Mouse (Mus musculus) ES-Bruce4 (cell line): ENCODE measurements around the gene Cpsf6. TPM values are rescaled to one million over a fixed set of nuclear protein-coding genes. Genes with fewer than 3 reads are reported as not detected.

Experiments
- H3K27ac ChIP-seq: 2 replicates; pipeline ENCODE4 v1.5.1; 2012; ENCODE audit warnings: low read length, inconsistent platforms; ENCODE audit not compliant: insufficient read depth
- H3K27me3 ChIP-seq: 2 replicates; pipeline ENCODE4 v1.6.1; 2012; ENCODE audit warnings: mild to moderate bottlenecking, low read length, inconsistent platforms; ENCODE audit not compliant: control insufficient read depth, poor library complexity, insufficient read depth, severe bottlenecking
- H3K36me3 ChIP-seq: 2 replicates; pipeline ENCODE4 v1.6.1; 2012; ENCODE audit warnings: inconsistent platforms, mild to moderate bottlenecking, low read length, moderate library complexity; ENCODE audit not compliant: control insufficient read depth, poor library complexity, insufficient read depth, severe bottlenecking
- H3K4me1 ChIP-seq: one replicate; pipeline ENCODE4 v1.8.1; 2011; ENCODE audit warnings: low read length; ENCODE audit not compliant: control insufficient read depth, insufficient read depth
- H3K4me3 ChIP-seq: 2 replicates; pipeline ENCODE4 v1.5.1; 2011; ENCODE audit warnings: low read depth, mild to moderate bottlenecking, low read length
- H3K9ac ChIP-seq: 2 replicates; pipeline ENCODE4 v1.6.1; 2012; ENCODE audit warnings: low read depth, mild to moderate bottlenecking, inconsistent platforms; ENCODE audit not compliant: poor library complexity, severe bottlenecking
- H3K9me3 ChIP-seq: replicated peaks from 2 replicates; pipeline ENCODE4 v1.6.1; 2012; ENCODE audit warnings: mild to moderate bottlenecking, low read length, inconsistent platforms; ENCODE audit not compliant: control insufficient read depth, poor library complexity, insufficient read depth, severe bottlenecking
- CTCF ChIP-seq: IDR thresholded peaks from one replicate; pipeline ENCODE4 v1.8.1; 2011; ENCODE audit warnings: low read depth, low read length
- EP300 ChIP-seq: IDR thresholded peaks from 2 replicates; pipeline ENCODE4 v1.6.1; 2011; ENCODE audit warnings: low read depth, low read length; ENCODE audit not compliant: insufficient read depth
- POLR2A ChIP-seq: IDR thresholded peaks from one replicate; pipeline ENCODE4 v1.8.1; 2011; ENCODE audit warnings: low read length; ENCODE audit not compliant: insufficient read depth
- polyA plus RNA-seq: library from polyadenylated mRNA; stranded (reverse); fragments of >200 nt; gene quantifications from 2 replicates; pipeline ENCODE4 v1.2.4, GENCODE M21; 2011; ENCODE audit warnings: low read depth; ENCODE audit not compliant: missing spikeins, insufficient read depth, insufficient read length

Gene Cpsf6
- polyA plus RNA-seq, 1 experiment, result 205 TPM

- H3K9ac ChIP-seq, result no peak overlapping the region
- H3K4me1 ChIP-seq, result peaks cover 6% of the 10 kb centered on the region
- no peaks in the 10 kb centered on the region for H3K27me3 ChIP-seq
- H3K9me3 ChIP-seq, result no peaks in the 10 kb centered on the region
- no peak overlapping the region for H3K27ac ChIP-seq
- TF ChIP-seq CTCF (no peak), POLR2A (no peak), EP300 (no peak)
- H3K4me3 ChIP-seq, result no peak overlapping the region
- no peaks in the 10 kb centered on the region for H3K36me3 ChIP-seq
Observed at GRCm38 (mm10) chr10:117415364-117416057, 35.7 kb upstream of the Cpsf6 start.

- Histone ChIP-seq H3K27ac (no peak overlapping the region), H3K4me1 (peaks cover 6% of the 10 kb centered on the region), H3K36me3 (no peaks in the 10 kb centered on the region), H3K9ac (no peak overlapping the region), H3K4me3 (no peak overlapping the region), H3K27me3 (no peaks in the 10 kb centered on the region), H3K9me3 (no peaks in the 10 kb centered on the region)
- TF ChIP-seq POLR2A (no peak), EP300 (no peak), CTCF (no peak)
Observed at GRCm38 (mm10) chr10:117414726-117415125, 34.9 kb upstream of the Cpsf6 start.

GRCm38 (mm10) chr10:117413562-117414527 is 34.0 kb upstream of the Cpsf6 start:
- no peak overlapping the region for H3K9ac ChIP-seq

GRCm38 (mm10) chr10:117412474-117413057 is 32.8 kb upstream of the Cpsf6 start:
- Histone ChIP-seq H3K36me3 (no peaks in the 10 kb centered on the region), H3K4me3 (no peak overlapping the region), H3K9ac (peak overlapping the region; percentile 53; the same call in 1 of the 2 replicates), H3K27ac (peak overlapping the region; percentile 96), H3K27me3 (no peaks in the 10 kb centered on the region), H3K4me1 (peaks cover 6% of the 10 kb centered on the region), H3K9me3 (no peaks in the 10 kb centered on the region)
- TF ChIP-seq CTCF (no peak), POLR2A (no peak), EP300 (no peak)

More at GRCm38 (mm10) chr10:117413562-117414527, 34.0 kb upstream of the Cpsf6 start:
- TF ChIP-seq CTCF (no peak), EP300 (no peak), POLR2A (no peak)
- Histone ChIP-seq H3K9me3 (no peaks in the 10 kb centered on the region), H3K36me3 (no peaks in the 10 kb centered on the region), H3K27ac (no peak overlapping the region), H3K4me1 (peaks cover 6% of the 10 kb centered on the region), H3K27me3 (no peaks in the 10 kb centered on the region), H3K4me3 (no peak overlapping the region)

- Histone ChIP-seq H3K9ac (peak overlapping the region; percentile 53; the same call in 1 of the 2 replicates), H3K4me3 (peak overlapping the region; percentile 33), H3K9me3 (no peaks in the 10 kb centered on the region), H3K36me3 (no peaks in the 10 kb centered on the region), H3K27me3 (no peaks in the 10 kb centered on the region), H3K27ac (peak overlapping the region; percentile 96), H3K4me1 (peaks cover 9% of the 10 kb centered on the region)
- TF ChIP-seq POLR2A, result peak; percentile 9
- TF ChIP-seq EP300, result peak; percentile 78
- TF ChIP-seq CTCF, result no peak
Observed at GRCm38 (mm10) chr10:117411716-117412473, 32.1 kb upstream of the Cpsf6 start.
